Mouse (Mus musculus): ENCODE data around the gene Gm49361.
A peak's percentile ranks its signal among the peaks of the same experiment; 100 is the strongest.

Gene Gm49361

GRCm38 (mm10) chr14:57746001-57746771 is at the start of gene Gm49361:
TSS of gene Gm49361 (minus strand) at chr14:57746103.
- DNase-seq (ENCODE audit: low spot score in 2 of 2) = peak; percentile 89 to 92

- DNase-seq (ENCODE audit: low spot score in 2 of 2) = no peak
Measured at GRCm38 (mm10) chr14:57791171-57791570, 45.3 kb upstream of the Gm49361 start.

GRCm38 (mm10) chr14:57789759-57790158 is 43.9 kb upstream of the Gm49361 start:
- no peak for DNase-seq (ENCODE audit: low spot score in 2 of 2)

GRCm38 (mm10) chr14:57789311-57789710 is 43.4 kb upstream of the Gm49361 start:
- DNase-seq (ENCODE audit: low spot score in 2 of 2) = no peak

GRCm38 (mm10) chr14:57787406-57787805 is 41.5 kb upstream of the Gm49361 start:
- no peak for DNase-seq (ENCODE audit: low spot score in 2 of 2)

GRCm38 (mm10) chr14:57772157-57772815 is 26.4 kb upstream of the Gm49361 start:
- no peak for DNase-seq (ENCODE audit: low spot score in 2 of 2)

GRCm38 (mm10) chr14:57769102-57769501 is 23.2 kb upstream of the Gm49361 start:
- no peak for DNase-seq (ENCODE audit: low spot score in 2 of 2)

- no peak for DNase-seq (ENCODE audit: low spot score in 2 of 2)
Measured at GRCm38 (mm10) chr14:57760447-57761412, 14.8 kb upstream of the Gm49361 start.

- DNase-seq (ENCODE audit: low spot score in 2 of 2) = no peak
Measured at GRCm38 (mm10) chr14:57758237-57758636, 12.3 kb upstream of the Gm49361 start, which contains the start of gene Lats2. TSS of gene Lats2 (minus strand) at chr14:57758388.

- DNase-seq (ENCODE audit: low spot score in 2 of 2) = no peak
Measured at GRCm38 (mm10) chr14:57756094-57756493, 10.2 kb upstream of the Gm49361 start.

GRCm38 (mm10) chr14:57755661-57756060 is 9.8 kb upstream of the Gm49361 start:
- no peak for DNase-seq (ENCODE audit: low spot score in 2 of 2)

GRCm38 (mm10) chr14:57753351-57753992 is 7.6 kb upstream of the Gm49361 start:
- no peak for DNase-seq (ENCODE audit: low spot score in 2 of 2)

- DNase-seq (ENCODE audit: low spot score in 2 of 2) = peak in 1 of 2 experiments; percentile 41
Measured at GRCm38 (mm10) chr14:57751006-57751405, 5.1 kb upstream of the Gm49361 start.

- no peak for DNase-seq (ENCODE audit: low spot score in 2 of 2)
Measured at GRCm38 (mm10) chr14:57749501-57749900, 3.6 kb upstream of the Gm49361 start.

- peak; percentile 69 to 71 for DNase-seq (ENCODE audit: low spot score in 2 of 2)
Measured at GRCm38 (mm10) chr14:57745291-57745969, 473 bp downstream of the Gm49361 start.

GRCm38 (mm10) chr14:57744547-57744946 is 1.4 kb downstream of the Gm49361 start:
- no peak for DNase-seq (ENCODE audit: low spot score in 2 of 2)

GRCm38 (mm10) chr14:57740651-57741050 is 5.3 kb downstream of the Gm49361 start:
- no peak for DNase-seq (ENCODE audit: low spot score in 2 of 2)

GRCm38 (mm10) chr14:57737089-57737488 is 8.8 kb downstream of the Gm49361 start:
- no peak for DNase-seq (ENCODE audit: low spot score in 2 of 2)

- DNase-seq (ENCODE audit: low spot score in 2 of 2) = no peak
Measured at GRCm38 (mm10) chr14:57736141-57736540, 9.8 kb downstream of the Gm49361 start.

- DNase-seq (ENCODE audit: low spot score in 2 of 2) = no peak
Measured at GRCm38 (mm10) chr14:57732668-57733293, 13.1 kb downstream of the Gm49361 start.

Measured in spleen, postnatal 10 days (tissue).